8 mouse cellular contexts compared by ENCODE assay signal in genomic region chr10:87860181-87861103, GRCm38 (mm10). TPM values are rescaled to one million over a fixed set of nuclear protein-coding genes. Genes with fewer than 3 reads are reported as not detected.
DNase-seq lines count a peak whose midpoint lies in the region; ATAC-seq and TF ChIP-seq lines count a peak whose summit lies in the region.

No protein-coding gene starts in this region.

- no peak for ATAC-seq in intestine, embryonic 14.5 days (replicated peaks; ENCODE audit: low FRiP score, low TSS enrichment, low read depth)
- ATAC-seq in liver, embryonic 15.5 days (ENCODE audit: insufficient read depth), result no peak
- ATAC-seq in activated CD4-positive, CD25-positive, alpha-beta regulatory T cell, adult 4 months, result no peak

- peak; percentile 59 for DNase-seq in NIH3T3 (ENCODE audit: low read depth)
- peak; percentile 44 for DNase-seq in gastrocnemius, postnatal 14 days
- peak; percentile 75 for DNase-seq in intestine, embryonic 14.5 days (ENCODE audit: low spot score)
- no peak for DNase-seq in layer of hippocampus, adult 11-12 months (ENCODE audit: low spot score)

- H3K4me1 ChIP-seq in bone marrow macrophage, adult 2 months (ENCODE audit: control insufficient read depth, insufficient read depth, low read length), result peaks cover 48% of the 10 kb centered on the region
- peaks cover 24% of the 10 kb centered on the region for H3K4me1 ChIP-seq in intestine, embryonic 14.5 days (replicated peaks; ENCODE audit: control insufficient read depth, insufficient read depth, low read length)
- H3K4me1 ChIP-seq in liver, embryonic 15.5 days (replicated peaks), result 0 out of 2 replicates have a peak, but pooled peaks cover 2% of the 10 kb centered on the region
- peaks cover 9% of the 10 kb centered on the region for H3K4me1 ChIP-seq in olfactory bulb, adult 2 months (ENCODE audit: control insufficient read depth, insufficient read depth, low read length)

- H3K4me2 ChIP-seq in intestine, embryonic 14.5 days (ENCODE audit: low read length), result peak overlapping the region; percentile 69
- peak overlapping the region; percentile 54 for H3K4me2 ChIP-seq in liver, embryonic 15.5 days

- peak overlapping the region; percentile 97 for H3K27ac ChIP-seq in bone marrow macrophage, adult 2 months (ENCODE audit: insufficient read depth, low read depth, low read length)
- H3K27ac ChIP-seq in intestine, embryonic 14.5 days (ENCODE audit: low read depth), result peak overlapping the region; percentile 84
- no peak overlapping the region for H3K27ac ChIP-seq in liver, embryonic 15.5 days (replicated peaks)
- peak overlapping the region; percentile 22 for H3K27ac ChIP-seq in olfactory bulb, adult 2 months (ENCODE audit: insufficient read depth, low read depth, low read length)

- no peak for TF ChIP-seq CTCF in bone marrow macrophage, adult 2 months (IDR thresholded peaks at IDR 0.05; ENCODE audit: low read depth, low read length)
- TF ChIP-seq CTCF in olfactory bulb, adult 2 months (IDR thresholded peaks at IDR 0.05; ENCODE audit: insufficient read depth, low read depth, low read length), result no peak

- intact Hi-C loops in gastrocnemius, postnatal 14 days (cut with DNase I; ENCODE audit: low total_unique reads), result no loop called here

- H3K36me3 ChIP-seq in intestine, embryonic 14.5 days (ENCODE audit: control insufficient read depth, insufficient read depth, low read length), result no peaks in the 10 kb centered on the region; the same call in 1 of the 2 replicates
- no peaks in the 10 kb centered on the region for H3K36me3 ChIP-seq in liver, embryonic 15.5 days (replicated peaks)

- TF ChIP-seq POLR2A in bone marrow macrophage, adult 2 months (IDR thresholded peaks at IDR 0.05; ENCODE audit: borderline replicate concordance, low read depth, low read length), result no peak
- TF ChIP-seq POLR2A in olfactory bulb, adult 2 months (IDR thresholded peaks at IDR 0.05; ENCODE audit: insufficient read depth, low read depth, low read length), result no peak

- 4% methylated on average over 30 of the region's 30 CpGs for WGBS in intestine, embryonic 14.5 days
- 5% methylated on average over 30 of the region's 30 CpGs for WGBS in liver, embryonic 15.5 days (ENCODE audit: insufficient replicate concordance)
- WGBS in olfactory bulb, adult 2 months, result 2% methylated on average over 30 of the region's 30 CpGs

- no peaks in the 10 kb centered on the region for H3K27me3 ChIP-seq in intestine, embryonic 14.5 days (replicated peaks; ENCODE audit: control insufficient read depth, insufficient read depth, low read length)
- H3K27me3 ChIP-seq in liver, embryonic 15.5 days, result peaks cover 35% of the 10 kb centered on the region

- H3K9ac ChIP-seq in intestine, embryonic 14.5 days (ENCODE audit: low read length), result peak overlapping the region; percentile 58
- H3K9ac ChIP-seq in liver, embryonic 15.5 days, result 0 out of 2 replicates have a peak overlapping the region, but pooled peaks have one; percentile 4

- peaks cover 6% of the 10 kb centered on the region; the same call in 1 of the 2 replicates for H3K9me3 ChIP-seq in intestine, embryonic 14.5 days (ENCODE audit: control insufficient read depth, low read length)
- H3K9me3 ChIP-seq in liver, embryonic 15.5 days (replicated peaks), result no peaks in the 10 kb centered on the region

- H3K4me3 ChIP-seq in bone marrow macrophage, adult 2 months (ENCODE audit: insufficient read depth, low read length), result peak overlapping the region; percentile 99
- H3K4me3 ChIP-seq in intestine, embryonic 14.5 days (ENCODE audit: low read depth, low read length), result peak overlapping the region; percentile 50
- H3K4me3 ChIP-seq in liver, embryonic 15.5 days (replicated peaks), result peak overlapping the region; percentile 40
- H3K4me3 ChIP-seq in olfactory bulb, adult 2 months (ENCODE audit: insufficient read depth, low read depth, low read length), result peak overlapping the region; percentile 42

RNA-seq across cellular contexts. Expression of gene Igf1, which starts 2.4 kb away (rescaled TPM):
- 1,038 and 1,121 TPM in 2 replicates for polyA plus RNA-seq in bone marrow macrophage, adult 2 months (2012; ENCODE audit: insufficient read depth, insufficient read length, missing spikeins)
- total RNA-seq in gastrocnemius, postnatal 14 days (2021), result 10 to 100 TPM; 39.7 to 63.6 TPM
- 39.3 and 49.9 TPM in 2 replicates for polyA plus RNA-seq in intestine, embryonic 14.5 days (2014; fragmentation: Nextera tagmentation; extraction: Ambion mirVana)
- polyA plus RNA-seq in liver, embryonic 15.5 days (2015; fragmentation: Nextera tagmentation; extraction: Ambion mirVana), result 11.5 and 12.5 TPM in 2 replicates
- polyA plus RNA-seq in olfactory bulb, adult 2 months (2012; ENCODE audit: insufficient read depth, insufficient read length, low replicate concordance, missing spikeins), result 278 TPM in 1 of 2 replicates, not detected in the other
- polyA plus RNA-seq in activated CD4-positive, CD25-positive, alpha-beta regulatory T cell, adult 4 months (2017; shearing (Covaris generic)), result under 1 TPM; 0.12 to 0.18 TPM

Comparison
In these comparisons a context has a peak if more than half of its experiments do, and no peak if none do; other contexts are left out.
1. H3K4me3 ChIP-seq: peak in every context shown above with its lines; median percentile 99 in bone marrow macrophage, adult 2 months; 50 in intestine, embryonic 14.5 days; 42 in olfactory bulb, adult 2 months; 40 in liver, embryonic 15.5 days.